ENCODE assay signal across 22 mouse cellular contexts in genomic region chr10:67898949-67899675, GRCm38 (mm10). TPM values are rescaled to one million over a fixed set of nuclear protein-coding genes. Genes with fewer than 3 reads are reported as not detected.
DNase-seq lines count a peak whose midpoint lies in the region; ATAC-seq lines count a peak whose summit lies in the region.
"Had no signal": no experiment of that assay in that cellular context is flagged by ENCODE, and none has a peak within 500 bp of the region (broad histone marks: within the 10 kb centered on the region; RNA-seq: fewer than 3 reads in every experiment).

No protein-coding gene starts in this region.

- no peaks in the 10 kb centered on the region for H3K4me1 ChIP-seq in heart, embryonic 11.5 days (ENCODE audit: control insufficient read depth, insufficient read depth, low read length)
- H3K4me1 ChIP-seq: embryonic facial prominence, embryonic 10.5 days; limb, embryonic 12.5 days; liver, embryonic 12.5 days; neural tube, embryonic 12.5 days had no signal

- no peak for ATAC-seq in heart, embryonic 11.5 days (replicated peaks; ENCODE audit: insufficient number of reproducible peaks, low FRiP score, low TSS enrichment)
- ATAC-seq: forebrain, embryonic 16.5 days; liver, embryonic 12.5 days had no signal

- no peaks in the 10 kb centered on the region for H3K27me3 ChIP-seq in heart, embryonic 11.5 days (ENCODE audit: control insufficient read depth, insufficient read depth, low read length)
- H3K27me3 ChIP-seq: limb, embryonic 12.5 days; liver, embryonic 12.5 days; neural tube, embryonic 12.5 days had no signal

- peak; percentile 58 for DNase-seq in heart, adult 11 months
- no peak for DNase-seq in heart, adult 8-10 months (ENCODE audit: low spot score)
- peak; percentile 33 for DNase-seq in 416B (ENCODE audit: low read depth)
- peak; percentile 41 for DNase-seq in adipocyte (ENCODE audit: low spot score)
- peak; percentile 4 for DNase-seq in fat pad, adult 2 months (ENCODE audit: extremely low read depth, low read depth, low spot score)
- DNase-seq in kidney, adult 11 months: no peak
- DNase-seq in right cerebral cortex, postnatal 4 days: no peak
- DNase-seq: cerebellum, adult 9-10 months; heart, postnatal 36 days; lung, embryonic 14.5 days; right cerebral cortex, adult 18-20 months; thymus, postnatal 25 days had no signal

- H3K4me2 ChIP-seq in heart, embryonic 11.5 days: no peak overlapping the region
- H3K4me2 ChIP-seq: hindbrain, embryonic 14.5 days; limb, embryonic 12.5 days; liver, embryonic 12.5 days; lung, embryonic 14.5 days; neural tube, embryonic 12.5 days had no signal

- 64% methylated on average over 4 of the region's 4 CpGs for WGBS in heart, embryonic 11.5 days (ENCODE audit: insufficient replicate concordance)

- H3K36me3 ChIP-seq in heart, embryonic 11.5 days (ENCODE audit: control insufficient read depth, insufficient read depth, low read length): no peaks in the 10 kb centered on the region
- H3K36me3 ChIP-seq: embryonic facial prominence, embryonic 10.5 days; limb, embryonic 12.5 days; liver, embryonic 12.5 days; midbrain, embryonic 10.5 days; neural tube, embryonic 12.5 days had no signal

- H3K4me3 ChIP-seq in heart, embryonic 11.5 days (ENCODE audit: low read depth, low read length): no peak overlapping the region
- H3K4me3 ChIP-seq: embryonic facial prominence, embryonic 10.5 days; limb, embryonic 12.5 days; liver, embryonic 12.5 days; midbrain, embryonic 10.5 days; neural tube, embryonic 12.5 days had no signal

- H3K9ac ChIP-seq in heart, embryonic 11.5 days (ENCODE audit: low read depth, low read length): no peak overlapping the region
- H3K9ac ChIP-seq: hindbrain, embryonic 14.5 days; limb, embryonic 12.5 days; liver, embryonic 12.5 days; lung, embryonic 14.5 days; neural tube, embryonic 12.5 days had no signal

- H3K27ac ChIP-seq in heart, embryonic 11.5 days (ENCODE audit: low read depth, low read length): no peak overlapping the region
- H3K27ac ChIP-seq: embryonic facial prominence, embryonic 10.5 days; hindbrain, embryonic 14.5 days; limb, embryonic 12.5 days; liver, embryonic 12.5 days; macrophage; midbrain, embryonic 10.5 days; neural tube, embryonic 12.5 days had no signal

- H3K9me3 ChIP-seq in heart, embryonic 11.5 days (replicated peaks; ENCODE audit: control insufficient read depth, low read length): no peaks in the 10 kb centered on the region
- H3K9me3 ChIP-seq: embryonic facial prominence, embryonic 10.5 days; limb, embryonic 12.5 days; liver, embryonic 12.5 days; neural tube, embryonic 12.5 days had no signal

RNA-seq across cellular contexts. Expression of gene Zfp365, which starts 13.3 kb away (rescaled TPM):
- 1 to 10 TPM in 2 of 4 experiments, under 1 TPM in 2; 0.44 to 2.2 (median 0.92) TPM for total RNA-seq in heart, adult 8-10 months (2022)
- 0.76 and 0.77 TPM in 2 replicates for polyA plus RNA-seq in heart, embryonic 11.5 days (2014; fragmentation: Nextera tagmentation; extraction: Ambion mirVana)
- total RNA-seq: granulocyte monocyte progenitor cell, adult 5-6 weeks had no signal

Comparison
In these comparisons a context has a peak if more than half of its experiments do, and no peak if none do; other contexts are left out.
1. DNase-seq: peak in heart, adult 11 months (single experiment), 416B (single experiment), adipocyte (single experiment) and fat pad, adult 2 months (single experiment); none in heart, adult 8-10 months (single experiment), kidney, adult 11 months (single experiment) and right cerebral cortex, postnatal 4 days (single experiment).